Mouse (Mus musculus) CH12F3 (cell line): ENCODE results near the gene Krt90.
"Not testable (repeated sequence)": the region's sequence is repeated elsewhere in the genome, so short reads cannot be mapped to it uniquely, and the experiment has no call there.

Source experiments
- in situ Hi-C: fragments of 300-500 bp; cut with MboI; formaldehyde crosslinking; loops from 2 replicates; pipeline ENCODE4 v1.14.3; 2020; ENCODE audit warnings: low sequenced_read_pairs

Gene Krt90

DNA sequence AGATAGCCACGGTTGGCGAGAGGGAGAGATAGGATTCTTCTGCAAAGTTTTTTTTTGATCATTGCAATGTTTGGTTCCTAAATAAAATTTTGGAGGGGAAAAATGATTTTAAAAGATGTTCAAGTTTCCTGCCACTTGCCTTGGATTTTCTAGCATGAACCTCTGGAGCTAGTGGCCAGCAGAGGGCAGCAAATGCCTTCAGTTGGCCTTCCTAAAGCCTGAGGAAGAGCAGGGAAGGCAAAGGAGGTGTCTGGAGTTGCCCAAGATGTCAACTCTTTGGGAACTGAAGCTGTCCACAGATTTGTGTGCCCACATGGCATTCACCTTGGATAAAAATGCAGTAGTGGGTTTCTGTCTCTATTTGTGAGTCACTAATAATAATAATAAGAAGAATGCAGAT, 43.0 kb downstream of the Krt90 start:
- in situ Hi-C loops = loop anchor here (5.0 to 10.0 kb wide), 2 partner anchors 463 to 545 kb away; no protein-coding TSS in a partner anchor

- in situ Hi-C loops = not testable (repeated sequence)
Measured at GRCm38 (mm10) chr15:101517161-101517560, 45.6 kb downstream of the Krt90 start, which contains the start of gene Gm49425. Gm49425 (minus strand) TSS chr15:101517261.

- in situ Hi-C loops = no loop called here
Measured at GRCm38 (mm10) chr15:101508247-101508646, 54.5 kb downstream of the Krt90 start.

DNA sequence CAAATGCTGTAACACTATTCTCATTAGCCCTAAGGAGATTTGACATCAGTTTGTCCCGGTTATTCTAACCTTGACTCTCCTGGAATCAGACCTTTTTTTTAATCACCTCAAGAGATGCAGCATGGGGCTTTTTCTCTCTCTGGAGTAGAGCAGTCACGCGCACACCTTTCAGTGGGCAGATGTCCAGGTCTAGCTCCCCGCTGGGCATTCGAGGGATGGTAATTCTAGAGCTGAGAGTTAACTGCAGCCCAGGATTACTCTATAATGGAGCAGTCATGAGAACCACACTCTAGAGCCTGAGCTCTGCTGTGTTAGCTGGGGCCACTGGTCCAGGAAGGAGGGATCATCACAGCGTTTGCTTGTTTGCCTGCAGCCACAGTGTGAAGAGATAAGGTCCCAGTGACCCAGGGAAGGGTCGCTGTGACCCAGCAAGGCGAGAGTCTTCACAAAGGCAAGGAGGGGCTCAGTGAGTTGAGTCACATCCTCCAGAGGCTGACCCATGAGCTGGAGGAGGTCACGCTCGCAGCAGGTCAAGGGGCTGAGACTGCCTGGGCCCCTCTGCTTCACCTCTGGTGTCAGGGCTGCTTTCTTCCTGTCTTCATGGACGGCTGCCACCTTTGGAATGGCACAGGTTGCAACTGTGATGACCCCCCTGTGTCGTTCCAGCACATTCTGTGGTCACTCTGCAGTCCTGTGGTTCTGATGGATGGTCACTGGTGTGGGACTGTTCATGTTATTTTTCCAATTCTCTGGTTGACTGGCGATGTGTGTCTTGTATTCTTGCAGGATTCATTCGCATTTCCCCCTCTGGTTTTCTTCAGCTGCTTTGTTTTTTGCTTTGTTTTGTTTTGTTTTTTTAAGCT, 55.6 kb downstream of the Krt90 start:
- in situ Hi-C loops = no loop called here
